Mouse (Mus musculus) midbrain, embryonic 12.5 days (tissue): Measurements from ENCODE around the gene Megf11. TPM values are rescaled to one million over a fixed set of nuclear protein-coding genes. Genes with fewer than 3 reads are reported as not detected.
A peak's percentile ranks its signal among the peaks of the same experiment; 100 is the strongest.

Experiments
- ATAC-seq: fragments of 200-750 bp; cut with Nextera tagmentation; 2 replicates; pipeline ENCODE4 v1.8.0; 2017; ENCODE audit warnings: low read depth, moderate TSS enrichment, moderate library complexity; ENCODE audit not compliant: low FRiP score
- H3K27ac ChIP-seq: fragments of 300-500 bp; sonication (generic); replicated peaks from 2 replicates; pipeline ENCODE4 v1.5.1; 2016; ENCODE audit warnings: mild to moderate bottlenecking
- H3K27me3 ChIP-seq: fragments of 300-500 bp; sonication (generic); 2 replicates; pipeline ENCODE4 v1.6.1; 2016; ENCODE audit warnings: mild to moderate bottlenecking
- H3K36me3 ChIP-seq: fragments of 300-500 bp; sonication (generic); 2 replicates; pipeline ENCODE4 v1.6.1; 2016
- H3K4me1 ChIP-seq: fragments of 300-500 bp; sonication (generic); 2 replicates; pipeline ENCODE4 v1.6.1; 2016
- H3K4me2 ChIP-seq: fragments of 300-500 bp; sonication (generic); replicated peaks from 2 replicates; pipeline ENCODE4 v1.6.1; 2016; ENCODE audit warnings: mild to moderate bottlenecking, moderate library complexity
- H3K4me3 ChIP-seq: fragments of 300-500 bp; sonication (generic); 2 replicates; pipeline ENCODE4 v1.5.1; 2016; ENCODE audit warnings: mild to moderate bottlenecking
- H3K9ac ChIP-seq: fragments of 300-500 bp; sonication (generic); replicated peaks from 2 replicates; pipeline ENCODE4 v1.6.1; 2016; ENCODE audit warnings: mild to moderate bottlenecking, moderate library complexity
- H3K9me3 ChIP-seq: fragments of 300-500 bp; sonication (generic); 2 replicates; pipeline ENCODE4 v1.6.1; 2016; ENCODE audit warnings: mild to moderate bottlenecking
- WGBS: fragments of 180-500 bp; shearing (Covaris S2); methylation state at CpG from one replicate; pipeline ENCODE4 v1.1.7; 2016; 5-methylcytosine and 5-hydroxymethylcytosine counted together
- polyA plus RNA-seq: library from polyadenylated mRNA; unstranded; fragments of >200 nt; fragmentation: Nextera tagmentation; extraction: Ambion mirVana; gene quantifications from 2 replicates; pipeline ENCODE4 v1.2.1, GENCODE M21; 2016

Megf11 gene
- polyA plus RNA-seq, 1 experiment from 2014 or later: 6.5 TPM

GRCm38 (mm10) chr9:64447522-64447921 is 62.1 kb downstream of the Megf11 start:
- Histone ChIP-seq H3K27ac (0 out of 2 replicates have a peak overlapping the region, but pooled peaks have one; percentile 20), H3K9me3 (no peaks in the 10 kb centered on the region), H3K4me1 (peaks cover 19% of the 10 kb centered on the region), H3K4me2 (no peak overlapping the region), H3K4me3 (no peak overlapping the region), H3K9ac (no peak overlapping the region), H3K36me3 (no peaks in the 10 kb centered on the region), H3K27me3 (0 out of 2 replicates have a peak, but pooled peaks cover 3% of the 10 kb centered on the region)
- WGBS: 47% methylated on average over 6 of the region's 6 CpGs
- ATAC-seq: no peak

- Histone ChIP-seq H3K36me3 (no peaks in the 10 kb centered on the region), H3K27ac (no peak overlapping the region), H3K4me3 (no peak overlapping the region), H3K27me3 (no peaks in the 10 kb centered on the region; the same call in 1 of the 2 replicates), H3K4me1 (peaks cover 15% of the 10 kb centered on the region), H3K9ac (no peak overlapping the region), H3K9me3 (no peaks in the 10 kb centered on the region), H3K4me2 (no peak overlapping the region)
- no peak for ATAC-seq
- 81% methylated on average over 5 of the region's 5 CpGs for WGBS
Measured at GRCm38 (mm10) chr9:64452769-64453168, 67.3 kb downstream of the Megf11 start.

- 83% methylated on average over 4 of the region's 4 CpGs for WGBS
- Histone ChIP-seq H3K4me1 (peaks cover 17% of the 10 kb centered on the region), H3K4me3 (no peak overlapping the region), H3K27ac (no peak overlapping the region), H3K9ac (no peak overlapping the region), H3K4me2 (no peak overlapping the region), H3K27me3 (no peaks in the 10 kb centered on the region; the same call in 1 of the 2 replicates), H3K9me3 (no peaks in the 10 kb centered on the region), H3K36me3 (no peaks in the 10 kb centered on the region)
- ATAC-seq: no peak
Measured at GRCm38 (mm10) chr9:64454196-64454595, 68.8 kb downstream of the Megf11 start.

- H3K4me2 ChIP-seq: peak overlapping the region; percentile 33
- ATAC-seq: no peak
- H3K27me3 ChIP-seq: no peaks in the 10 kb centered on the region; the same call in 1 of the 2 replicates
- H3K27ac ChIP-seq: no peak overlapping the region
- H3K4me3 ChIP-seq: no peak overlapping the region
- no peaks in the 10 kb centered on the region for H3K9me3 ChIP-seq
- under 1% methylated on average over 9 of the region's 9 CpGs for WGBS
- no peak overlapping the region for H3K9ac ChIP-seq
- H3K4me1 ChIP-seq: peaks cover 17% of the 10 kb centered on the region
- no peaks in the 10 kb centered on the region for H3K36me3 ChIP-seq
Measured at GRCm38 (mm10) chr9:64455910-64456309, 70.5 kb downstream of the Megf11 start.

- no peak overlapping the region for H3K9ac ChIP-seq
- H3K4me1 ChIP-seq: peaks cover 17% of the 10 kb centered on the region
- no peaks in the 10 kb centered on the region for H3K9me3 ChIP-seq
- H3K27me3 ChIP-seq: no peaks in the 10 kb centered on the region; the same call in 1 of the 2 replicates
- H3K36me3 ChIP-seq: no peaks in the 10 kb centered on the region
- no peak overlapping the region for H3K4me3 ChIP-seq
- H3K27ac ChIP-seq: no peak overlapping the region
- ATAC-seq: no peak
- WGBS: 75% methylated on average over 7 of the region's 7 CpGs
- no peak overlapping the region for H3K4me2 ChIP-seq
Measured at GRCm38 (mm10) chr9:64457596-64457995, 72.2 kb downstream of the Megf11 start.

- Histone ChIP-seq H3K9ac (no peak overlapping the region), H3K4me1 (0 out of 2 replicates have a peak, but pooled peaks cover 6% of the 10 kb centered on the region), H3K36me3 (no peaks in the 10 kb centered on the region), H3K27me3 (peaks cover 3% of the 10 kb centered on the region), H3K9me3 (no peaks in the 10 kb centered on the region), H3K27ac (no peak overlapping the region), H3K4me3 (no peak overlapping the region), H3K4me2 (no peak overlapping the region)
- WGBS: 79% methylated on average over 16 of the region's 16 CpGs
- no peak for ATAC-seq
Measured at GRCm38 (mm10) chr9:64461568-64462308, 76.3 kb downstream of the Megf11 start.

- Histone ChIP-seq H3K27ac (no peak overlapping the region), H3K4me1 (0 out of 2 replicates have a peak, but pooled peaks cover 3% of the 10 kb centered on the region), H3K27me3 (peaks cover 3% of the 10 kb centered on the region; the same call in 1 of the 2 replicates), H3K4me2 (no peak overlapping the region), H3K9me3 (no peaks in the 10 kb centered on the region), H3K36me3 (no peaks in the 10 kb centered on the region), H3K9ac (no peak overlapping the region), H3K4me3 (no peak overlapping the region)
- no peak for ATAC-seq
Measured at GRCm38 (mm10) chr9:64462870-64463269, 77.4 kb downstream of the Megf11 start.

- no peak for ATAC-seq
- Histone ChIP-seq H3K27me3 (peaks cover 3% of the 10 kb centered on the region; the same call in 1 of the 2 replicates), H3K27ac (no peak overlapping the region), H3K4me3 (no peak overlapping the region), H3K4me2 (no peak overlapping the region), H3K4me1 (no peaks in the 10 kb centered on the region), H3K9ac (no peak overlapping the region), H3K36me3 (no peaks in the 10 kb centered on the region), H3K9me3 (no peaks in the 10 kb centered on the region)
- 78% methylated on average over 8 of the region's 8 CpGs for WGBS
Measured at GRCm38 (mm10) chr9:64466090-64466489, 80.7 kb downstream of the Megf11 start.

GRCm38 (mm10) chr9:64466564-64466963 is 81.1 kb downstream of the Megf11 start:
- Histone ChIP-seq H3K9me3 (no peaks in the 10 kb centered on the region), H3K27ac (no peak overlapping the region), H3K4me1 (no peaks in the 10 kb centered on the region), H3K27me3 (peaks cover 3% of the 10 kb centered on the region; the same call in 1 of the 2 replicates), H3K9ac (no peak overlapping the region), H3K36me3 (no peaks in the 10 kb centered on the region), H3K4me2 (no peak overlapping the region), H3K4me3 (no peak overlapping the region)
- WGBS: 47% methylated on average over 4 of the region's 4 CpGs
- no peak for ATAC-seq

GRCm38 (mm10) chr9:64470806-64471205 is 85.4 kb downstream of the Megf11 start:
- 90% methylated on average over 1 of the region's 1 CpGs for WGBS
- no peak overlapping the region for H3K4me2 ChIP-seq
- H3K27ac ChIP-seq: no peak overlapping the region
- H3K4me1 ChIP-seq: peaks cover 5% of the 10 kb centered on the region; the same call in 1 of the 2 replicates
- no peak overlapping the region for H3K9ac ChIP-seq
- no peak for ATAC-seq
- H3K4me3 ChIP-seq: no peak overlapping the region
- H3K36me3 ChIP-seq: no peaks in the 10 kb centered on the region
- peaks cover 4% of the 10 kb centered on the region; the same call in 1 of the 2 replicates for H3K27me3 ChIP-seq
- H3K9me3 ChIP-seq: no peaks in the 10 kb centered on the region

- Histone ChIP-seq H3K27me3 (peaks cover 4% of the 10 kb centered on the region; the same call in 1 of the 2 replicates), H3K9ac (no peak overlapping the region), H3K9me3 (no peaks in the 10 kb centered on the region), H3K4me2 (no peak overlapping the region), H3K27ac (no peak overlapping the region), H3K4me1 (peaks cover 10% of the 10 kb centered on the region; the same call in 1 of the 2 replicates), H3K4me3 (no peak overlapping the region), H3K36me3 (no peaks in the 10 kb centered on the region)
- ATAC-seq: no peak
- WGBS: 85% methylated on average over 3 of the region's 3 CpGs
Measured at GRCm38 (mm10) chr9:64471336-64471735, 85.9 kb downstream of the Megf11 start.

- Histone ChIP-seq H3K4me2 (no peak overlapping the region), H3K4me1 (peaks cover 13% of the 10 kb centered on the region; the same call in 1 of the 2 replicates), H3K27me3 (peaks cover 4% of the 10 kb centered on the region; the same call in 1 of the 2 replicates), H3K27ac (no peak overlapping the region), H3K9ac (no peak overlapping the region), H3K36me3 (no peaks in the 10 kb centered on the region), H3K9me3 (no peaks in the 10 kb centered on the region), H3K4me3 (no peak overlapping the region)
- WGBS: 44% methylated on average over 2 of the region's 2 CpGs
- no peak for ATAC-seq
Measured at GRCm38 (mm10) chr9:64472165-64472564, 86.7 kb downstream of the Megf11 start.
